In genomic region chr11:4107901-4108300, GRCm38 (mm10) we compare ENCODE assay signal across 15 mouse cellular contexts. TPM values are rescaled to one million over a fixed set of nuclear protein-coding genes. Genes with fewer than 3 reads are reported as not detected.
DNase-seq lines count a peak whose midpoint lies in the region; TF ChIP-seq lines count a peak whose summit lies in the region.
"Not testable (repeated sequence)": the region's sequence is repeated elsewhere in the genome, so short reads cannot be mapped to it uniquely, and the experiment has no call there.
"Had no signal": no experiment of that assay in that cellular context is flagged by ENCODE, and none has a peak within 500 bp of the region (broad histone marks: within the 10 kb centered on the region; RNA-seq: fewer than 3 reads in every experiment).

No protein-coding gene starts in this region.

- TF ChIP-seq CTCF in layer of hippocampus, adult 2 months (conservative IDR thresholded peaks at IDR 0.05); liver, adult 2 months (IDR thresholded peaks at IDR 0.05; ENCODE audit: low read depth, low read length): not testable (repeated sequence)

- H3K27ac ChIP-seq in layer of hippocampus, adult 2 months: peak overlapping the region; percentile 95
- peak overlapping the region; percentile 51 for H3K27ac ChIP-seq in liver, adult 2 months (replicated peaks; ENCODE audit: insufficient read depth, low read depth, low read length)

- 27% methylated on average over 6 of the region's 6 CpGs for WGBS in liver, adult 2 months

- DNase-seq in adipocyte (ENCODE audit: low spot score): peak; percentile 37
- not testable (repeated sequence) for DNase-seq in layer of hippocampus, adult 2 months (ENCODE audit: low spot score in 2 of 2)
- peak; percentile 92 for DNase-seq in liver, adult 2 months (ENCODE audit: extremely low read depth, low read depth, low spot score)

- not testable (repeated sequence) for H3K4me3 ChIP-seq in layer of hippocampus, adult 2 months; liver, adult 2 months (ENCODE audit: insufficient read depth, low read depth, low read length)

- TF ChIP-seq POLR2A in liver, adult 2 months (IDR thresholded peaks at IDR 0.05; ENCODE audit: extremely low read depth, insufficient read depth, low read length): not testable (repeated sequence)

- not testable (repeated sequence) for H3K79me2 ChIP-seq in liver, adult 2 months (ENCODE audit: control insufficient read depth, insufficient read depth, low read length)

- peaks cover 39% of the 10 kb centered on the region for H3K4me1 ChIP-seq in liver, adult 2 months (ENCODE audit: control insufficient read depth, insufficient read depth, low read length)

- H3K36me3 ChIP-seq in liver, adult 2 months (ENCODE audit: control insufficient read depth, insufficient read depth, low read length): peaks cover 63% of the 10 kb centered on the region

- H3K9ac ChIP-seq in liver, adult 2 months (ENCODE audit: low read depth, low read length): not testable (repeated sequence)

- H3K27me3 ChIP-seq in liver, adult 2 months (ENCODE audit: control insufficient read depth, insufficient read depth, low read length): not testable (repeated sequence)

RNA-seq across cellular contexts. Expression of gene Mtfp1, which starts 12.7 kb away (rescaled TPM):
- 100 to 1,000 TPM; 115 to 119 TPM for total RNA-seq in layer of hippocampus, adult 2 months (2021)
- 16.6 and 23.4 TPM in 2 replicates for total RNA-seq in liver, adult 2 months (2014; rRNA removed)
- 39.2 and 41.5 TPM in 2 replicates for polyA plus RNA-seq in liver, adult 2 months (2012; rRNA removed)

RNA-seq across cellular contexts. Expression of gene Sec14l2, which starts 15.3 kb away (rescaled TPM):
- total RNA-seq in layer of hippocampus, adult 2 months (2021): 10 to 100 TPM; 62.8 to 67.6 TPM
- 302 and 310 TPM in 2 replicates for total RNA-seq in liver, adult 2 months (2014; rRNA removed)
- polyA plus RNA-seq in liver, adult 2 months (2012; rRNA removed): 349 and 371 TPM in 2 replicates

RNA-seq across cellular contexts. Expression of gene Rnf215, which starts 27.1 kb away (rescaled TPM):
- total RNA-seq in layer of hippocampus, adult 2 months (2021): 10 to 100 TPM; 33.8 to 35.6 TPM
- 10.3 and 10.8 TPM in 2 replicates for total RNA-seq in liver, adult 2 months (2014; rRNA removed)
- polyA plus RNA-seq in liver, adult 2 months (2012; rRNA removed): 11.3 and 13.1 TPM in 2 replicates

RNA-seq across cellular contexts. Expression of gene Sec14l3, which starts 43.3 kb away (rescaled TPM):
- total RNA-seq in layer of hippocampus, adult 2 months (2021): 1 to 10 TPM; 1.3 to 2.6 TPM
- total RNA-seq in liver, adult 2 months (2014; rRNA removed): not detected in 2 replicates
- polyA plus RNA-seq in liver, adult 2 months (2012; rRNA removed): not detected in 2 replicates
- total RNA-seq: adrenal gland, adult 18-20 months; adrenal gland, adult 2 months; adrenal gland, postnatal 25 days; adrenal gland, postnatal 36 days; CH12.LX; MEL had no signal
- polyA plus RNA-seq: activated CD4-positive, CD25-positive, alpha-beta regulatory T cell, adult 4 months; adrenal gland, adult 2 months; C2C12; CD4-positive, CD25-positive, alpha-beta regulatory T cell, adult 4 months; cerebellum, adult 2 months; G1E; Patski had no signal

RNA-seq across cellular contexts. Expression of gene Ccdc157, which starts 52.2 kb away (rescaled TPM):
- total RNA-seq in layer of hippocampus, adult 2 months (2021): 10 to 100 TPM; 12.2 to 12.8 TPM
- 4.0 and 4.5 TPM in 2 replicates for total RNA-seq in liver, adult 2 months (2014; rRNA removed)
- polyA plus RNA-seq in liver, adult 2 months (2012; rRNA removed): 6.5 and 9.3 TPM in 2 replicates
